Mouse (Mus musculus) cortical plate, adult 2 months (tissue): ENCODE results near the gene Gata3.

Source experiments
- CTCF ChIP-seq: fragments of 200-500 bp; IDR thresholded peaks from 2 replicates; pipeline ENCODE4 v1.5.1; 2011; ENCODE audit warnings: mild to moderate bottlenecking, control low read depth, low read length; ENCODE audit not compliant: insufficient read depth; ENCODE audit errors: extremely low read depth
- POLR2A ChIP-seq: fragments of 200-500 bp; IDR thresholded peaks from 2 replicates; pipeline ENCODE4 v1.6.1; 2011; ENCODE audit warnings: mild to moderate bottlenecking, low read length, control low read depth; ENCODE audit not compliant: insufficient read depth; ENCODE audit errors: extremely low read depth

DNA sequence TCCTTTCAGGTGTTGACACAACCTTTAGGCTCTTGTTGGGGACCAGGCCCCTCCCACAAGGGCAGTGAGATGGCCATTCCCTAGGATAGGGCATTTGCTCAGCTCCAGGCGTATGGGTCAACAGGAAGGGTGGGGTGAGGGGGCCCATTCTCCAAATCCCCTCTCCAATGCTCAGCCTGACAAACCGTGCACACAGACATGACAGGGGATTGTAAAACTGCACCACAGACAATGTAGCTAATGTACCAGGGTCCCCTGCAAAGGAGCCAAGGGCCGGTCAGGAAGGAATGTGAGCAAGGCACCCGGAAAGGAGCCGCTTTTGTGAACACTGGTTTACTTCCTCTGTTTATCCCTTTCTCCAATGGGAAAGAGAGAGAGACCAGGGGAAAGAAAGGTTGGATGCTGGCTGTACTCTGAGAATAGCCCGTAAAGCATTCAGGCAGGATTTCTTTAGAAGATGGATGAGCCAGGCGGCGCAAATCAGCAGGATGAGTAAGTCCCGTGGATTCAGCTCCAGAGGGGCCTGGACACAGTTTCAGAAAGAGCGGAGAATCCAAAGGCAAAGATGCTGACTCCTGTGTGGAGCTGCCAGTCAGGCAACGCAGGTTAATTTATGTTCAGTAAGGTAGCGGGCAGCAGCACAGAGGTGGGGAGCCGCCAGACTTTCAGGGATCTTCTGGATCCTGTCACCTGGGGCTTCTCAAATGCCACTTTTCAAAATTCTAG is 36.8 kb downstream of the Gata3 start:
- TF ChIP-seq CTCF (no peak), POLR2A (no peak)
